Mouse (Mus musculus) left cerebral cortex, postnatal 10 days (tissue): ENCODE results near the gene Phactr1. TPM values are rescaled to one million over a fixed set of nuclear protein-coding genes. Genes with fewer than 3 reads are reported as not detected.

ENCODE experiments used
- DNase-seq, 2 experiments: peaks; one replicate each; pipeline ENCODE4 v3.0.0; 2021 to 2022; ENCODE audit warnings: low spot score in 2 of 2, mixed read lengths in 1 of 2; ENCODE audit errors: extremely low spot score in 1 of 2
- intact Hi-C: fragments of 180-260 bp; cut with DNase I; formaldehyde crosslinking; loops from one replicate; pipeline ENCODE4 v1.15.1; 2025
- total RNA-seq, 2 experiments: library from RNA; stranded (reverse); gene quantifications; 2 replicates each; pipeline ENCODE4 v1.2.3; 2021

Phactr1 gene
- 100 to 1,000 TPM; 384 to 390 TPM for total RNA-seq

DNA sequence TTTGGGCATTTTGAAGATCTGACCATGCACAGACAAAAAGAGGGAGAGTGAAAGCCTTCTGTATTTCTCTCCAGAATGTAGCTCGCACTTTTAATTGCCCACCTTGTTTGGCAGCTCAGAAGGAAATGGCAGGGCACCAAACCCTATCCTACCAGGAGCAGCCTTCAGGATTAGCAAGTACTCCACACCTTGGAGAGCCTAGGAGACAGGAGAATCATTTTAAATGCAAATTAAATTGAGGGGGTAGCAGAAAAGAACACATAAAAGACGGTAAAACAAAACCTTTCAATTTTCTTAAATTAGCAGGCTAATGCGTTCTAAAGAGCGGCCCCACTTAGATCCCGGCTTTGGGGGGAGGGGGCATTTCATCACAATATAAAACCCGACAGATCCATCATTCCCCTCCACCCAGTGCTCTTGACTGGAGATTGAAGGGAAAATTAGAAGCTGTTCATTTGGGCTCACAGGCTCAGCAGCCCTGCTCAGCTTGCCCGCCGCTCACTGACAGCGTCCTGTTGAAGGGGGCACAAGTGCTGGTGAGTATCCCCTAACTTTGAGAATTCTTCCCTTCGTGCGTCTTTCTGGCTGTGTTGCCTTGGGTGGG lies at the start of gene Phactr1:
Gene Phactr1, plus strand, starts transcription at position 233 of the 604 bp plus-strand sequence.
- DNase-seq = no peak
- intact Hi-C loops = no loop called here

GRCm38 (mm10) chr13:42634908-42635307 lies 45.5 kb upstream of the Phactr1 start:
- no peak for DNase-seq
- intact Hi-C loops = no loop called here

DNA sequence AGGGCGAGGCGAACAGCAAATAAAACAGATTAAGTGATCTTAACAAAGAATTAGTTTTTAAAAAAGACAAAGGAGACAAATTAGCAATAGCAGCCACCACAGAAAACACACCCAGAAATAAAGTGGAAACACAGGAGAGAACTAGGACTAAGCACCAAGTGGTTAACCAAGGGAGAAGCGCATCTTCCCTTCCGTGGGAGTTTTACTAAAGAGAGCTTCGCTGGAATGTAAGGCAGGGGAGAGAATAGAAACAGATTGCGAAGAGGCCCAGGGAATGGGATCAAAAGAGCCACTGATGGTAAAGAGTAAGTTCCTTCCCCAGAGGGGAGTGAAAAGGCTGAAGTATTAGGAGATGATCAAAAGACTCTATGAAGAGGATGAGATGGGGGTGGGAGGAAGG lies 30.2 kb upstream of the Phactr1 start:
- DNase-seq = no peak
- intact Hi-C loops = no loop called here

DNA sequence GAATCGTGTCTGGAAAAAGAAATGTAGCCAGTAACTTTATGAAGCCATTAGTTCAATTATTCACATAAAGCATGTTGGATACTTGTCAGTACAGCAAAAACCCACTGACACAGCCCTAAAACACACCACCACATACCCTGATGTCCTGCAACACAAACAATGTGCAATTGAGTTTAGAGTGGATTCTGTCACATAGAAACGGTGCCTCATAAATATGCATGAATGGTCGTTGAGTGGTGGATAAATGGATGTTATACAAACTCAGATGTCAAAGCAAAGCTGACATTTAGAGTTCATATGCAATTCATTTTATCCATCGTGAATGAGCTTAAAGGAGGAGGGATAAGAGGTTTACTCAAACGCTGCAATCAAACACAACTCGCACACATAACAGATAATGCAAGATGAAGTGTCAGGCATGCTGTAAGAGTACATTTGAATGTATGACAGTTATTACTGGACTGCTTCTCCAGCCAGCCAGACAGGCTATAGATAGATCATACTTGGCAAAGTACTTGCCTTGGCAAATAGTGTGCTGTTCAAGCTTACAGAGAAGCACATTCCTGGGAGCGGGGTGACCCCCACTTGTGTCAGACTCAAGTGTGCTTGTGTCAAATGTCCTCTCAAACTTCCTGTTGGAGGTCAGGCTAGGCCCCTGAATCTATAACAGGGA lies 23.6 kb upstream of the Phactr1 start:
- intact Hi-C loops = no loop called here
- no peak for DNase-seq

DNA sequence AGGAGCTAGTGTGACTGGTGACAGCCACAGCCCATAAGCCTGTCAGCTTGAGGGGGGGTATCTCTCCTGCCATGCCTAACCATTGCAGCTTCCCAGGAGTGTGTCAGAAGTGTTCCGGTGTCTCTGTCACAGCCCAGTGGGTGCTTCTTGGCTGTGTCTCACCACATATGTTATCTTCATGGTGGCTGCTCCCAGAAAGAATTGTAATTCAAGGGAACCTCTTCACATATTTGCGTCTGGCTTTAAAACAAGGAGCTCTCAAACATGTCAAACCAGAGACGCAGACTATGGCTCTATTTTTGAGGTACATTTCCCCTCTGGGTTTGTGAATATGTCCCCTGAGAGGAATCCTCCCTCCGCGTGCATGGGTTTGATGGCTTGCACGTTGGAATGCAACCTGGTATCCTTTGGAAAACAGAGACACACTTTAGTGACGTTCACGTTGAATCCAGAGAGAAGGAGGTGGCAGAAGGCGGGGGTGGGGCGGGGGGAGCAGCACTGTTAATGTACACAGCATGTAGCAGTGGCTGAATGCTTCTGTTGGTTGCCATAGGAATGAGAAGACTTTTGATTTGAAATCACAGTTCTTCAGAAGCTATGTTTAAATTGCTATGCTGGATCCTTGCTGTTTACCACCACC lies 8.7 kb upstream of the Phactr1 start:
- peak in 1 of 2 experiments; percentile 50 for DNase-seq
- intact Hi-C loops = no loop called here

DNA sequence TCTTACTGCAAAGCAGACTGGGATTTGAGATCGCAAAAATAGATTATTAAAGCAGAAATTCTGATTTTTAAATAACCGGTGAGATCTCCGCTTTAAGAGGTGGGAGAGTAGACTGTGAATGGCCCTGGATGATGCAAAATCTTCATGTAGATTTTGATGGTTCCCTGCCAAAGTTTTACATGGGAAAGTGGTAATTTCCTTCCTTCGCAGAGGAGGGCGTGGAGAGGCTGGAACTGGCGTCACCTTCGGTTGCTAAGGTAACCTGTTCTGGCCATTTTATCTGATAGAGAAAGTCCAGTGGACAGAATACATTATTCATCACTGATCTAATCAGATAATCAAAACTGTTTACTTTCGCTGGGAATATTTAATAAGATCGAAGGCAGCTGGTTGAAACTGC lies 876 bp downstream of the Phactr1 start:
- intact Hi-C loops = no loop called here
- peak; percentile 32 to 69 for DNase-seq

DNA sequence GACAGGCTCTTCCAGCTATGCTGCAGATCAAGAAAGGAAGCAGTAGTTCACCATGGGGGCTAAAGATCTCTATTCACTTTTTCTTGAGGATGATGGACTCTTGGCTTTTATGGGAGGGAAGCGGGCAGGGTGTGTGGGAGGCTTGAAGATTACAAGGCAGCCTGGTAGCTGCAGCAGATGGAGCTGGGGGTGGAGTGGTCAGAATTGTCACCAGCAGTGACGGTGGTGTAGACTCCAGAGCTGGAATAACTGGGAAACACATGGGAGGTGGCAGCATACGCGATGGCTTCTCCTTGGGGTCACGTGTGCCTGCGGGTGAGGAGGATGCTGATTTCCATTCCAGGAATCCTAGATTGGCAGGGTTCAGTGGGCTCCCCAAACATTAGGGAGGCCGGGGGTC lies 3.8 kb downstream of the Phactr1 start:
- intact Hi-C loops = no loop called here
- DNase-seq = peak; percentile 64

DNA sequence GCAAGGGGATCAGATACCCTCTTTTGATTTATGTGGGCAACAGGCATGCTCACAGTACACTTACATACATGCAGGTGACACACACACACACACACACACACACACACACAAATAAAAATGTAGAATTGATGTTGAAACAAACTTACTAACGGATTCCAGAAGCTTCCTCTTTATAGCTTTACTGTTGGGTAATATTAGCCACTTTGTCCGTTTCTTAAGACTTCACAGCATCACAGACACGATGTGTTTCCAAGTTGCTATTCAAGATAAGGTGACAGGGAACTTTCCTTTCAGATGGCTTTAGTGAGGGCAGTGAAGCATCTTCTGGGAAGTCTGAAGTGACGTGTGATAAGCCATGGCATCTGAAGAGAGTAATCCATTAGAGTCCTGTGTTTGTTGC lies 11.8 kb downstream of the Phactr1 start:
- no peak for DNase-seq
- intact Hi-C loops = no loop called here

DNA sequence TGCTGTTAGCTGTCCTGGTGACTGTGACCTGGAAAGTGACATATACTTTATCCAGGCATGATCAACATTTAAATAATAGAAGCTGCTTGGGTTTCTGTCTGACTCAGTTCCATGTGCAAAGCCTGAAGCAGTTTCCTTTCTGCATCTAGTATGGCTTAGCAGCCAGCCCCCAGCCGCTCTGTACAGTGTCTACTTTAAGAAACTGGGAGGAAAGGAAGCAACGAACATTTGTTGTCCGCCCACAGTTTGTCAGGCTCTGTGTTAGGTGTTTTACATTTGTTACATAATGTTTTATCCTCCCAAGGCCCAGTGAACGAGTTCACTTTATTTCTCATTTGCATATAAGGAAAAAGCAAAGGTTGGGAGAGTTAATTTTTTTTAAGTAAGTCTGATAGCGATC lies 16.2 kb downstream of the Phactr1 start:
- DNase-seq = peak; percentile 45 to 63
- intact Hi-C loops = no loop called here

- intact Hi-C loops = no loop called here
- DNase-seq = no peak
Measured at GRCm38 (mm10) chr13:42709148-42709547, 28.7 kb downstream of the Phactr1 start.

- intact Hi-C loops = no loop called here
- DNase-seq = peak in 1 of 2 experiments; percentile 56
Measured at GRCm38 (mm10) chr13:42709611-42710331, 29.3 kb downstream of the Phactr1 start.

- peak in 1 of 2 experiments; percentile 31 for DNase-seq
- intact Hi-C loops = no loop called here
Measured at GRCm38 (mm10) chr13:42711510-42711909, 31.1 kb downstream of the Phactr1 start.

DNA sequence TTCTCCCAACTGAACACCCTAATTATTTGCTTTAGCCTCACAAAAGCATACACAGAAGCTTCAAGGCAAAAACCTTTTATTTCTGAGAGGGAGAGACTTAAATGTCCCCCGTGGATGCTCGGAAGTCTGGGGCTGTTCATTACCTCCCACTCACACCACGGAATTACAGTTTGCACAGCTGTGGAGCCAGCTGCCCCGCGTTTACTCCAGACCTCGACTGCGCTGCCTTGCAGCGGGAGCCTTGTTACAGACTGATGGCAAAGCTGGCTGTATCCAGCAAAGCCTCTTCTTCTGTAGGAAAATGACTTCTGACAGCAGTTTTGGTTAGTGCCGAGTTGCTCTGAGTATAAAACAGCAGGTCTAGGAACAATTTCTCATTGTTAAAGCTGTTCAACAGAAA lies 39.0 kb downstream of the Phactr1 start:
- intact Hi-C loops = no loop called here
- DNase-seq = no peak

DNA sequence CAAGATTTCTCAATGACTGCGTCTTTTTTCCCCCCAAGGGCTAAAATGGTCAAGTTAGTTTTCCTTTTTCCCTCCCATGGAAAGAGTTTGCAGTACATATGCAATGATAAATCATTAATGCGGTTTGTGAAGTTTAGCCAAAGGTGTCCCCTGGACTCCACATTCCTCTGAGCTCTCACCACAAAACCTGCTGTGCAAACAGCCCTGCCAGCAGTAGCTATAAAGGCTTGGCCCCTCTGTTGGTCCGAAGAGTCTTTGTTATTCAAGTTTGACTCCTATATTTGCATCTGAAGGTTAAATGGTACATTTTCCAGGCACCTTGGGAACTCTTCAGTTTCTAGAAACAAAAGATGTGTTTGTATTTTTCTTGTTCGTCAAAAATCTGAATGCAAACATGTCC lies 39.7 kb downstream of the Phactr1 start:
- no peak for DNase-seq
- intact Hi-C loops = no loop called here

GRCm38 (mm10) chr13:42720648-42721047 lies 40.2 kb downstream of the Phactr1 start:
- DNase-seq = no peak
- intact Hi-C loops = no loop called here

DNA sequence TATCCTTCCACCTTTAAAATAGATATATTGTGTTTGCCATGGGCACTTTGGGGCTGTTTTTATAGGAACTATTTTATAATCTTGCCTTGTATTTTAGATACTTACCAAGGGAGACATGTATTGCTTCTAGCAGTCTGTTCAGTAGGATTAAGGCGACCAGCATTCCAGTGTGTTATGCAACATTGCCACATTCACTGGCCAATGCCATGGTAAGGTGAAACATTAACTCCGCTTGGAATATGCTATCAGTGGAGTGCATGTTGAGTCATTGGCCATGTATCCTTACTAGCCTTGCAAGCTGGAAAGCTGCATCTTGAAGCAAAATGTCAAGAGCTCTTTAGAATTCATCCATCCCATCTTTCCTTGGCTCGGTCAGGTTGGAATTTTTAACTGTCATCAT lies 43.6 kb downstream of the Phactr1 start:
- intact Hi-C loops = no loop called here
- DNase-seq = no peak

DNA sequence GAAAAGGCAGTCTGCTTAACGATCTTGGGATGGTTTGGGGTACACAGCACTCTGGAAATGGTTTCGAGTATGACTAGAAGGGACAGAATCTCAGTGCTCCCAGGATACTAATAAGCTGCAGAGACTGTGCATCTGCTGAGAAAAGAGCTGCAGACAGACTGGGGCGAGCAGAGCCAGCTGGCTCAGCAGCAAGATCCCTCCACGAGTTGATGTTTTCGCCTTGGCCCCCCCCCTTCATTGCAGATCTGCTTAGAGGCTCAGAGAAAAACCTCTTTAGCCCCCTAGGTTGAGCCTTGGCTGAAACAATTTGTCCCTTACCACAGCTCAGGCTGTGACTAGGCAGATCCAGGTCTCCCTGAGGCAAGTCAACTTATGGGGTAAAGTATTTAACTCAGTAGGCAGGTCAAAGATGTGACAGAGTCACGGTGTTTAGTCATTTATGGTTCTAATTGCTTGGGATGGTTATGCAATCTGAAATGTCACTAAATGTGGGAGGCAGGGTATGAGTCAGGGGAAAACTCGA lies 45.3 kb downstream of the Phactr1 start:
- intact Hi-C loops = no loop called here
- peak in 1 of 2 experiments; percentile 30 for DNase-seq

DNA sequence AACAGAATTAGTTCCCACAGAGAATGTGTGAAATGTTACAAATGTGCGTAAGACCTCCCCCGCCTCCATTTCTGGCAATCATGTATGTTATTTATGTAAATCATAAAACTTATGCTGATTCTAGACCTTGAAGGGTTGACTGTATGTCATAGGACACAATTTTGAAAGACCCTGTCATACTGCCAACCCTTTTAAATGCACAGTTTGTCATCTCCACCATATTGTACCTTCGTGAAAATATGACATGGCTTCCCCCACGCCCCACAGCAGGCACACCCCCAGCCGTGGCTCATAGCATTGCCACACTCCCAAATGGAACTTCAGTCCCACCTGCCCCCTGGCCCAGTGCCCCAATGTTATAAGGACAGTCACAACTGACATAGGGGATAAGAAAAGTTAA lies 57.1 kb downstream of the Phactr1 start:
- DNase-seq = no peak
- intact Hi-C loops = no loop called here

- DNase-seq = peak in 1 of 2 experiments; percentile 30
- intact Hi-C loops = no loop called here
Measured at GRCm38 (mm10) chr13:42738152-42738551, 57.7 kb downstream of the Phactr1 start.
